Mouse (Mus musculus) lung, adult 2 months (tissue): Measurements from ENCODE around the gene Rpl6.
"Not testable (repeated sequence)": the region's sequence is repeated elsewhere in the genome, so short reads cannot be mapped to it uniquely, and the experiment has no call there.

Source experiments
- CTCF ChIP-seq: fragments of 200-500 bp; IDR thresholded peaks from 2 replicates; pipeline ENCODE4 v1.5.1; 2011; ENCODE audit warnings: mild to moderate bottlenecking, low read length, control low read depth; ENCODE audit not compliant: insufficient read depth
- POLR2A ChIP-seq: fragments of 200-500 bp; IDR thresholded peaks from 2 replicates; pipeline ENCODE4 v1.6.1; 2011; ENCODE audit warnings: low read depth, mild to moderate bottlenecking, control low read depth, low read length, borderline replicate concordance; ENCODE audit errors: extremely low read depth

DNA sequence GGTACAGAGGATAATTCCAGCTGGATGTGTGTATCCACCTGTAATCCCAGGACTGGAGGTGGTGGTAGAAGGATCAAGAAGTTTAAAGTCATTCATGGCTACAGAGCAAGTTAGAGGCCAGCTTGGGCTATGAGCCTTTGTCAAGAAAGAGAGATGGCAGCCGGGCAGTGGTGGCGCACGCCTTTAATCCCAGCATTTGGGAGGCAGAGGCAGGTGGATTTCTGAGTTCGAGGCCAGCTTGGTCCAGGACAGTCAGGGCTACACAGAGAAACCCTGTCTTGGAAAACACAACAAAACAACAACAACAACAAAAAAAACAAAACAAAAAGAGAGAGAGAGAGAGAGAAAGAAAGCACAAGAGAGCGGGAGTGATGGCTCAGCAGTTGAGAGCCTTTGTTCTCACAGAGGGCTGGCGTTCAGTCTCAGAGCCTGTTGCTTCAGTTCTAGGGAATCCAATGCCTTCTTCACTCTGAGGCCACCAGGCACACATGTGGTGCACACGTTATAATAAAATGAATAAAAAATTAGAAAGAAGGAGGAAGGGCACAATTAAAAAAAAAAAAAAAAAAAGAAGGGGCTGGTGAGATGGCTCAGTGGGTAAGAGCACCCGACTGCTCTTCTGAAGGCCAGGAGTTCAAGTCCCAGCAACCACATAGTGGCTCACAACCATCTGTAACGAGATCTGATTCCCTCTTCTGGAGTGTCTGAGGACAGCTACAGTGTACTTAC is 12.5 kb downstream of the Rpl6 start:
- not testable (repeated sequence) for TF ChIP-seq CTCF, POLR2A
